In the genomic region with DNA sequence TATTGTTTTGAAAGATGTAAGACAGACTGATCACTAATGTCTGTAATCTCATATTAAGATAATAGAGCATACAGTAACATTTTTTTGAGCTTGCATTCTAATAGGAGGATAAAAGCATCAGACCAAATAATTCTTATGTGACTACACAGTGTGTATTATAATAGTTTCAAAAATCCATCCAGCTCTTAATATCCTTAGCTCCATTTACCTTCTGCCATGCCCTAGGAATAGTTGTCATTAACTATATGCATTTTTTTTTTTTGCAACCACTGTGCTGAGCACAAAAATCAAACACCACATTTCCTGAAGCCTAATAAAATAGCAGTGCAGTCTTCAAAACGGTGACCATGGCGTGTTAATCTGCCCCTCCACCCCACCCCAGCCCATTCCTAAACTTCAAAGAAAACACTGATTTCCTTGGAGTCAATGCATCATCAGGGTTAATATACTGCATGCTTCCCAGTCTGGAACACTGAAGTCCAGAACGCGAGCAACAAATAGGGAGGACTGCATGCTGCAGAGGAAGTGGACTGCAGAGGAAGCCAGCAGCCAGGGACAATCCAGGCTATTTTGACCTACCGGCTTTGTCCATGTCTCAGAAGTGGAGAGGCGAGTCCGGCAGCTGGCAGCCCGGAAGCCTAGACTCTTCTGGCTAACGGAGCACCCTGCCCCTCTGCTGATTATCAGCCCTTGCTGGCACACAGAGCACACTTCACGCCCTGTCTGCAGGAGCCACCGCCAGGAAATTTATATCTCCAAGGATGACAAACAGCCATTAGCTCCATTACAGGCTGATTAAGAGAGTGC, we compare ENCODE assay signal across 8 mouse cellular contexts.
DNase-seq lines count a peak whose midpoint lies in the region; ATAC-seq and TF ChIP-seq lines count a peak whose summit lies in the region.

No protein-coding gene starts in this region.

- H3K4me2 ChIP-seq in intestine, embryonic 16.5 days (ENCODE audit: low read depth, low read length), result peak overlapping the region; percentile 34
- H3K4me2 ChIP-seq in liver, embryonic 16.5 days (ENCODE audit: low read depth, low read length), result peak overlapping the region; percentile 36; the same call in 1 of the 2 replicates
- H3K4me2 ChIP-seq in neural tube, embryonic 12.5 days (replicated peaks), result peak overlapping the region; percentile 59

- 5% methylated on average over 11 of the region's 11 CpGs for WGBS in intestine, embryonic 16.5 days
- 6% methylated on average over 11 of the region's 11 CpGs for WGBS in liver, embryonic 16.5 days (ENCODE audit: insufficient replicate concordance)
- 8% methylated on average over 11 of the region's 11 CpGs for WGBS in neural tube, embryonic 12.5 days

- no peaks in the 10 kb centered on the region for H3K9me3 ChIP-seq in intestine, embryonic 16.5 days (ENCODE audit: control insufficient read depth, low read length)
- no peaks in the 10 kb centered on the region for H3K9me3 ChIP-seq in liver, embryonic 16.5 days (replicated peaks; ENCODE audit: control insufficient read depth, low read length)
- H3K9me3 ChIP-seq in neural tube, embryonic 12.5 days, result no peaks in the 10 kb centered on the region

- peak; percentile 17 to 20 for DNase-seq in cerebellum, postnatal 14 days
- DNase-seq in cerebellum, adult 11-12 months, result no peak
- DNase-seq in brain, embryonic 14.5 days (ENCODE audit: low read depth), result peak; percentile 73
- peak; percentile 29 to 35 for DNase-seq in heart, adult 18-20 months
- DNase-seq in thymus, postnatal 36 days, result no peak

- H3K36me3 ChIP-seq in intestine, embryonic 16.5 days (ENCODE audit: control insufficient read depth, insufficient read depth, low read length), result no peaks in the 10 kb centered on the region
- no peaks in the 10 kb centered on the region for H3K36me3 ChIP-seq in liver, embryonic 16.5 days (ENCODE audit: control insufficient read depth, insufficient read depth)
- H3K36me3 ChIP-seq in neural tube, embryonic 12.5 days, result no peaks in the 10 kb centered on the region

- peak; percentile 64 for ATAC-seq in intestine, embryonic 16.5 days
- peak; percentile 32; the same call in 1 of the 2 replicates for ATAC-seq in liver, embryonic 16.5 days (ENCODE audit: low read depth)
- peak; percentile 84 for ATAC-seq in neural tube, embryonic 12.5 days (ENCODE audit: low FRiP score, low read depth)

- no peak for TF ChIP-seq CTCF in brain, embryonic 14.5 days (IDR thresholded peaks at IDR 0.05; ENCODE audit: borderline replicate concordance, extremely low read depth, insufficient read depth, insufficient read length)

- TF ChIP-seq POLR2A in brain, embryonic 14.5 days (IDR thresholded peaks at IDR 0.05; ENCODE audit: borderline replicate concordance, extremely low read depth, insufficient read depth, insufficient read length, poor library complexity, severe bottlenecking), result no peak

- peaks cover 7% of the 10 kb centered on the region; the same call in 1 of the 2 replicates for H3K4me1 ChIP-seq in intestine, embryonic 16.5 days (ENCODE audit: control insufficient read depth, insufficient read depth, low read length)
- H3K4me1 ChIP-seq in liver, embryonic 16.5 days (ENCODE audit: control insufficient read depth, low read depth, low read length), result no peaks in the 10 kb centered on the region; the same call in 1 of the 2 replicates
- H3K4me1 ChIP-seq in neural tube, embryonic 12.5 days, result peaks cover 8% of the 10 kb centered on the region

- peak overlapping the region; percentile 16 for H3K9ac ChIP-seq in intestine, embryonic 16.5 days (ENCODE audit: low read depth, low read length)
- no peak overlapping the region for H3K9ac ChIP-seq in liver, embryonic 16.5 days (ENCODE audit: low read depth, low read length)
- H3K9ac ChIP-seq in neural tube, embryonic 12.5 days, result peak overlapping the region; percentile 51

- H3K27ac ChIP-seq in intestine, embryonic 16.5 days (ENCODE audit: low read length), result 0 out of 2 replicates have a peak overlapping the region, but pooled peaks have one; percentile 11
- no peak overlapping the region for H3K27ac ChIP-seq in liver, embryonic 16.5 days (ENCODE audit: low read length)
- H3K27ac ChIP-seq in neural tube, embryonic 12.5 days, result peak overlapping the region; percentile 37; the same call in 1 of the 2 replicates

- H3K27me3 ChIP-seq in intestine, embryonic 16.5 days (replicated peaks; ENCODE audit: control insufficient read depth, insufficient read depth, low read length), result no peaks in the 10 kb centered on the region
- H3K27me3 ChIP-seq in liver, embryonic 16.5 days (ENCODE audit: control insufficient read depth, insufficient read depth, low read depth, low read length), result no peaks in the 10 kb centered on the region
- no peaks in the 10 kb centered on the region for H3K27me3 ChIP-seq in neural tube, embryonic 12.5 days (replicated peaks)

- H3K4me3 ChIP-seq in intestine, embryonic 16.5 days (ENCODE audit: low read length), result peak overlapping the region; percentile 9
- H3K4me3 ChIP-seq in liver, embryonic 16.5 days (ENCODE audit: low read depth, low read length), result peak overlapping the region; percentile 8; the same call in 1 of the 2 replicates
- peak overlapping the region; percentile 21 for H3K4me3 ChIP-seq in neural tube, embryonic 12.5 days

Comparison
In these comparisons a context has a peak if more than half of its experiments do, and no peak if none do; other contexts are left out.
1. DNase-seq: peak in cerebellum, postnatal 14 days (2 of 2), brain, embryonic 14.5 days (single experiment) and heart, adult 18-20 months (2 of 2); none in cerebellum, adult 11-12 months (single experiment) and thymus, postnatal 36 days (0 of 2).
2. ATAC-seq: peak in every context shown above with its lines; median percentile 84 in neural tube, embryonic 12.5 days; 64 in intestine, embryonic 16.5 days; 32 in liver, embryonic 16.5 days.
3. Peak in every context shown above with its lines, with median percentiles within 50 percentile points of each other: H3K4me2 ChIP-seq and H3K4me3 ChIP-seq.